Mouse (Mus musculus): ENCODE measurements around the gene Spag9.

Spag9 gene

GRCm38 (mm10) chr11:94054901-94055300 lies 59.0 kb downstream of the Spag9 start:
- no peak for DNase-seq

DNA sequence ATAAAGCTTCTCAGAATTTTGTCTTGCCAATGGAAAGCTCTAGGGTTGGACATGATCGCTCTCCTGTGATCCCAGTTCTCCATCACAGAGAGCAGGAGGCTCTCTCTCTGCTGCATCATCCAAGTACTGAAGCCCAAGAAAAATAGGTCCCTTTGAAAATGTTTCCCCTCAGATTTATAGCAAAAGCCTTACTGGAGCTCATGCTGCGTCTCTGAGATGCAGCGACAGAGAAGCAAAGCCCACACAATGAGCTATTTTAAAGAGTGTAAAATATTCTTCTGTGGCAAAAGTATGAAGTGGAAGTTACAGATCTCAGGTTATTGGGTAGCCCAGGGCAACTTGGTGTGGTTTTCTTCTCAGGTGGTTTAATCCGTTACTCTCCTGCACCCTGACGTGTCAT lies 68.0 kb downstream of the Spag9 start:
- DNase-seq, result no peak

DNA sequence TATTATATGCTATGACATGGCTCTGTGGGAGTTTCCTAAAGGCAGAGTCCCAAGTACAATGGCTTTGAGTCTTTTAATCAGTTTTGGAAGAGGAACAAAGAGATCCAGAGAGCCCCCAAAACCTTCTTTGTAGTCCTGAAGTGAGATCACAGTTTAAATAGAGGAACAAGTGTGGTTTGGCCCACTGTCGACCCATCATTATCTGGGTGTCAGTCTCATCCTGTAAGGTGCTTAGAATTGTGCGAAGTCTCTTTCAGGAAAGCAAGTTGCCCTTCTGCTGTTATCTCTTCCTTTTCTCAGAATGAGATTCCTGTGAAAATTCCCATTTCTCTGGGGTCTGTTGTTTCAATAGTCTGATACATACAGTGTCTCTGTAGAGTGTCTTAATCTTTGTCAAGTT lies 74.6 kb downstream of the Spag9 start:
- DNase-seq, result no peak

- DNase-seq, result peak in 1 of 2 experiments; percentile 12
These were observed 77.4 kb downstream of the Spag9 start for GRCm38 (mm10) chr11:94073283-94073682.

DNA sequence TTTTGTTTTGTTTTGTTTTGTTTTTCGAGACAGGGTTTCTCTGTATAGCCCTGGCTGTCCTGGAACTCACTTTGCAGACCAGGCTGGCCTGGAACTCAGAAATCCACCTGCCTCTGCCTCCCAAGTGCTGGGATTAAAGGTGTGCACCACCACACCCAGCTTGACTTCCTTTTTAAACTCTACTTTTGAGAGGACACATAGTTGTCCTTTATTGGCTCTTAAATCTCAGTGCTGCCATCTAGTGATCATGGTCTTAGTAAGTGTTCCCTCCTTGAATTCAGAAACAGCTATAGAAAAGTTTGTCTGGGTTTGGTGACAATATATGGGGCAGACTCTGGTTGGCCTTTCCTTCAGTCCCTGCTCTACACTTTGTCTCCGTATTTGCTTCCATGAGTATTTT lies 91.1 kb downstream of the Spag9 start:
- DNase-seq, result peak in 1 of 2 experiments; percentile 16

DNA sequence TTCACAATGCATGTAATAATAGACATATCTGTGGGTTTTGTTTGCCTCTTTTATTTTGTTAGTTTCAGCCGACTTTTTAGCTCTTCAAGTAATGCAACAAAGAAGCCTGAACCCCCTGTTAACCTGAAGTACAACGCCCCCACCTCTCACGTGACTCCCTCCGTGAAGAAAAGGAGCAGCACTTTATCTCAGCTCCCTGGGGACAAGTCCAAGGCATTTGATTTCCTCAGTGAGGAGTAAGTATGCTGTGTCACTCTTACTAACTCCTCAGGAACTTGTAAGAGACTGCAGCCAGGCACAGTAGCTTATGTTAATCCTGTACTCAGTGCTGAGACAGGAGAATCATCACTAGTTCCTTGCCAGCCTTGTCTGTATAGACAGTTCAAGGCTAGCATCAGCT lies 94.6 kb downstream of the Spag9 start:
- DNase-seq, result no peak

- no peak for DNase-seq
These were observed 101.6 kb downstream of the Spag9 start for GRCm38 (mm10) chr11:94097489-94097888.

- no peak for DNase-seq
These were observed 102.9 kb downstream of the Spag9 start for GRCm38 (mm10) chr11:94098840-94099239.

DNA sequence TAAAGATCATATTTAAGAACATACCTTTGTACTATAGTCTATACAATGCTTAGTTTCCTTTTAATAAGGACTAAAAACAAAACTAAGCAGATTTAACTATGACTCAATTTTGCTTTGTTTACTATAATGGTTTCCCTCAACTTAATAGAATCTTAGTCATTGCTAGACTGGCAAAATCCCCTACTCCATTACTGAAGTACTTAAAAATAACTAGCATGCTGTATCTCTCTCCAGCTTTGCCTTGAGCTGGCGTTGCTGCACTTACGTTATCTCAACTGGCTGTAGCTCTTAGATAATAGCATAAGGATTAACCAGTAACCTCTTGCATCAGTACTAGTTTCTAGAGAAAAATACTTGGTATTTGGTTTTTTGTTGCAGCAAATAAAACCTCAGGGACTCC lies 117.9 kb downstream of the Spag9 start:
- DNase-seq, result no peak

DNA sequence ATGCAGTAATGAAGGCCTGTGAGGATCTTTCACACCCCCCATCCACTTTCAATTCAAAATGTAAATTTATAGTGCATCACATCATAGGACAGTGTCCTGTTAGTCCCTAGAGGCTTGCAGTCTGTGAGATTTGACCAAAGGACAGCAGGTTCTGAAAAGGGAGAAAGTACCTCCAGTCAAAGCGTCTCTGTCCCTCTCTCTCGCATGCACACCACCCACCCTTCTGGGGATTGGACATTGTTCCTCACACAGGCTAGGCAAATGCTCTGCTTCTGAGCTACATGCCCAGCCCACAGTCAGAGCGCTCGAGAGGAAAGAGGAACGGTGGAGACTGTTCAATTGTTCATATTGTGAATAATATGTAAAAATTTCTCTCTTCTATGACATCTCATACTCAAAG lies 119.5 kb downstream of the Spag9 start:
- DNase-seq, result no peak

GRCm38 (mm10) chr11:94116655-94117054 lies 120.8 kb downstream of the Spag9 start:
- DNase-seq, result no peak

GRCm38 (mm10) chr11:94117836-94118235 lies 121.9 kb downstream of the Spag9 start:
- DNase-seq, result no peak

- no peak for DNase-seq
These were observed 122.7 kb downstream of the Spag9 start for GRCm38 (mm10) chr11:94118612-94119011.

DNA sequence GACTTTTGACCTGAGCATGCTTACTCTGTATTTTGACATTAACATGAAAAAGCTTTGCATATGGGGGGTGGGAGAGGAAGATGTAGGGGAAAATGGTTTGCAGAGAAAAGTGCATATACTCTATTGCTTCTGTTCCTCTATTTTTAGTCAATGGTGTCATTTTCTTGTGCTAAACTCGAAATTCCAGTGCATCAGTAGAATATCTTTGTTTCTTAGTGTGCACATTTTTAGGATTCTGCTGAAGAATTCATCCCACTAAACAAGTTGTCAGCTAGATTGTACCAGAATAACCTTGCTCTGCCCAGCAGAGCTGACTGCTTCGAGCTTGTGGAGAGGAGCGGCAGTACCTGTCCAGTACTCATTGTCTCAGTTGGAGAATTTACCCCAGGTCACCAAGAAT lies 124.8 kb downstream of the Spag9 start:
- no peak for DNase-seq

DNA sequence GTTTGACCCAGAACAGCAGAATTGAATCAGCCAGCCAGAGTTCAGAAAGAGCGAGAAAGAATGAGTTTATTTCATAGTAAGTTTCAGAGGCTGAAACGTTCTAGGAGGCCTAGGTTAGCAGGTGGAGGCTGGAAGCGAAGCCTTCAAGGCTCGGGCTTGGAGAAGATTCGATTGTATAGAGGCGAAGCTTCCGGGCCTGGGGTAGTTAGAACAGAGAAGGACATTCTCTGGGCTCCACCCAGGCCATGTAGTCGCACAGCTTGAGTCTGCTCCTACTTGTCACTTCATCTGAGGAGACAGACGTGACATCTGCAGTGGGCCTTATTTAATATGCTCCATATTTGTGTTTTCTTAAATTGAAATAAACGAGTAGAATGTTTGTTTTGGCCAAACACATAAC lies 125.6 kb downstream of the Spag9 start:
- DNase-seq, result no peak

DNA sequence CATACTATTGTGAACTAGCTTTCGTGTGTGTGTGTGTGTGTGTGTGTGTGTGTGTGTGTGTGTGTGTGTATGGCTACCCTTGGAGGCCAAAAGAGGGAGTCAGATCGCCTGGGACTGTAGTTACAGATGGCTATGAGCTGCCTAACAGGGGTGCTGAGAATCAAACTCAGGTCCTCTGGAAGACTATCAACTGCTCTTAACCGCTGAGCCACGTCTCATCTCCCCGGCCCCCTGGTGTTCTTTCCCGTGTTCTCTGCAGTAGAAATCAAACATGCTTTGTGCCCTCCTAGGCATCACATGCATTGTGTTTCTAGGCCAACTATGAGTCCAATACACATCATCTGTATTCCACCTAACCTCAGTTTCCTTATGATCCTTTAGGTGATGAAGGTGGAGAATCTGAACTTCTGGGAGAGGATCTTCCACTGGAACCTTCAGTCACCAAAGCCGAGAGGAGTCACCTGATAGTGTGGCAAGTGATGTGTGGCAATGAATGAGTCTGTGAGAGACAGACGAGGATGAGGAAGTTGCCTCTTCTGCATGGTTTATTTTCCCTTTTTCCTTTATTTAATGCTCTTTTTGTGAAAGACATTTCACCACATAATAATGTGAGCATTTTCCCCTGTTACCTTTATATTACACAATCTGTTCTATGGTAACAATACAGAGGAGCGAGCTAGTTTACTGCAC lies 126.6 kb downstream of the Spag9 start:
- DNase-seq, result no peak

DNA sequence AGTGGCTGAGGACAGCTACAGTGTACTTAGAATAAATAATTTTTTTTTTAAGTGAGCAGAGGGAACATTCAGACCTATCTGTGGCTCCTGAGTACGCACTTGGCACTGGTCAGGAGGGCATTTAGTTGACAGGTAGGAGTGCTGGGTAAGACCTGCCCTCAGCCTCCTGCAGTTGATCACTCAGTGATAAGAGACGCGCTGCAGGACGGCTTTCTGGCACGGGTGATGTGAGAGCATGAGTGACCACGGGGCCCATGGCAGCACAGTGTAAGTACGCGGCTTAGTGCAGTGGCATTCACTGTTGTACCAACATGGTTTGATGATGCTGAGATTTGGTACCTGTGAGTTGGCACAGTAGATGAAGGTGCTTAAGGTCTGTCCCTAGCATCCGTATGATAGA lies 130.8 kb downstream of the Spag9 start:
- DNase-seq, result no peak

DNA sequence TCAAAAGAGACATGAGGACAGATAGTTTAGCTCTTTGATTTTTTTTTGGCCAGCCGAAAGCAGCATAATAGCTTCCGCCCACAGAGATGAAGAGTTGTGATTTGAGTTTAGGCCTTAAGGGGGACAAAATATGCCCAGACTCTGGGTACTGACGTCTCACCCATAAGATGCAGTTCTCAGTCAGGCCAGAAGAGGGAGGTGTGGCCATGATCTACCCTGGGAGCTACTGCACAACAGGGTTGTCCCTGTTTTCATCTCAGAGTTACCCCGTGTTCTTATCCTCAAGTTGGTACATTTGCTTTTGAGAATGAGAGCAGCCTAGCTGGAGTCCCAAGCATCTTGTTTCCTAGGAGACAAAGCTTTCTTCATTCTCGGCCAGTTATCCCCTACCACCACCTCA lies 132.1 kb downstream of the Spag9 start:
- DNase-seq, result peak; percentile 74 to 84

- DNase-seq, result no peak
These were observed 132.6 kb downstream of the Spag9 start for GRCm38 (mm10) chr11:94128506-94128905.

- DNase-seq, result peak; percentile 50 to 61
These were observed 133.6 kb downstream of the Spag9 start for GRCm38 (mm10) chr11:94129261-94130059.

- no peak for DNase-seq
These were observed 134.5 kb downstream of the Spag9 start for GRCm38 (mm10) chr11:94130118-94131095.

DNA sequence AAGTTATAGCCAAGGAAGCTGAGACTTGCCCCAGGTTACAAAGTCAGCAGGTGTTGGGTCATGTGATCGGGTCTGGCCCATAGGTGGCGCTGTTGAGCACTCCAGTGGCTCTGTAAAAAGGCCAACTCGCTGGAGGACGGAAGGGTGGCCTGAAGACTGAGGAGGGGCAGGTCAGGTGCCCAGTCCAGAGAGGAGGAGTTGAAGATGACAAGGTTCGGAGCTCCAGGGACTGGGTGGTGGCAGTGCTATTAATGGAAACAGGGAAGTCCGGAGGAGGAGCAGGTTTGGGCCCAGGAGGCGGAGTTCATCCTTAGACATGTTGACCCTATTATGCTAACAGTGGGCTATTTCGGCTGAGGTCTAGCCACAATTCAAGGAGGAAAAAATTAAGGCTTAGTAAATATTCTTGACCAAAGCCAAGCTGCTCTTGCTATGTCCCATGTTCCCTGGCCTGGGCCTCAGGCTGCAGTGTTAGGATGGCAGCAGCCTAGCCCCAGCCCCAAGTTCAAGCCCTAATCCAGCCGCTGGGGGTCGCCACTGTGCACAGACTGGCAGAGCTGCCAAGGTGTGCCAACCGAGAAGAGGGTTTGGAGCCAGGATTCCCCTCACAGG lies 137.6 kb downstream of the Spag9 start:
- DNase-seq, result peak; percentile 92 to 95

Measured in lung, adult 18-20 months (tissue).